Mouse (Mus musculus) urinary bladder, postnatal 14 days (tissue): ENCODE results near the gene Gdf11.

Experiments
- DNase-seq: peaks from one replicate; pipeline ENCODE4 v3.0.0; 2021; ENCODE audit warnings: low spot score

Gene Gdf11

GRCm38 (mm10) chr10:128891296-128892094, at the start of gene Gdf11:
Gene Gdf11, minus strand, starts transcription at chr10:128891718.
- peak; percentile 43 for DNase-seq

- DNase-seq, result no peak
Measured at GRCm38 (mm10) chr10:128940475-128941061, 49.0 kb upstream of the Gdf11 start.

GRCm38 (mm10) chr10:128938974-128939373, 47.5 kb upstream of the Gdf11 start:
- no peak for DNase-seq

- peak; percentile 53 for DNase-seq
Measured at GRCm38 (mm10) chr10:128938457-128938856, 46.9 kb upstream of the Gdf11 start.

GRCm38 (mm10) chr10:128937756-128938390, 46.4 kb upstream of the Gdf11 start:
- DNase-seq, result no peak

GRCm38 (mm10) chr10:128935826-128936440, 44.4 kb upstream of the Gdf11 start:
- no peak for DNase-seq

- no peak for DNase-seq
Measured at GRCm38 (mm10) chr10:128934997-128935787, 43.7 kb upstream of the Gdf11 start.

GRCm38 (mm10) chr10:128933976-128934721, 42.6 kb upstream of the Gdf11 start:
- DNase-seq, result no peak

- DNase-seq, result no peak
Measured at GRCm38 (mm10) chr10:128933574-128933973, 42.1 kb upstream of the Gdf11 start, which contains the start of gene Itga7. Gene Itga7, plus strand, starts transcription at chr10:128933818.

- no peak for DNase-seq
Measured at GRCm38 (mm10) chr10:128931441-128931840, 39.9 kb upstream of the Gdf11 start.

GRCm38 (mm10) chr10:128929638-128930378, 38.3 kb upstream of the Gdf11 start:
- DNase-seq, result no peak

- DNase-seq, result no peak
Measured at GRCm38 (mm10) chr10:128928356-128928755, 36.8 kb upstream of the Gdf11 start.

GRCm38 (mm10) chr10:128923935-128924334, 32.4 kb upstream of the Gdf11 start, which contains the start of gene Bloc1s1:
Gene Bloc1s1, minus strand, starts transcription at chr10:128924035.
- no peak for DNase-seq

- peak; percentile 96 for DNase-seq
Measured at GRCm38 (mm10) chr10:128923013-128923691, 31.6 kb upstream of the Gdf11 start.

- DNase-seq, result no peak
Measured at GRCm38 (mm10) chr10:128922822-128923012, 31.2 kb upstream of the Gdf11 start, which contains the start of gene Rdh5. Gene Rdh5, minus strand, starts transcription at chr10:128922888.

- no peak for DNase-seq
Measured at GRCm38 (mm10) chr10:128921883-128922821, 30.6 kb upstream of the Gdf11 start.

GRCm38 (mm10) chr10:128921251-128921650, 29.7 kb upstream of the Gdf11 start:
- DNase-seq, result no peak

- no peak for DNase-seq
Measured at GRCm38 (mm10) chr10:128920736-128921161, 29.2 kb upstream of the Gdf11 start.

GRCm38 (mm10) chr10:128919966-128920365, 28.4 kb upstream of the Gdf11 start:
- no peak for DNase-seq
